Mouse (Mus musculus): Measurements from ENCODE around the gene Trim44.

DNA sequence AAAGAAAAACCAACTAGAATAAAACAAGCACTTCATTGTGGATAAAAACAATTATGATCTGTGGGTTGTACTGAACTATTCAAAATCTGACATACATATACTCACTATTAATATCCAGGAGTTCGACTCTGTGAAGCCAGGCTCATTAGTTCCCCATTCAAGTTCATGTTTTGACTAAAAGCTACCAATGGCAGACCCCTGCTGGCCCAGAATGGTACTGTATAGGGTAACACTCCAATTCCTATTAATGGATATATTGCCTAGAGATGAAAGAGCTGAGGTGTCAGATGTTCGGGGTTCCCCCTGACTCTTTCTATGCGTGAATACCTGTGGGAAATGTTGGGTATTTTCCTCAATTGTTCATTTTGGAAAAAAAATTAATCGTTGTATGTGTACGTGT, 117.6 kb downstream of the Trim44 start:
- TF ChIP-seq CTCF (IDR thresholded peaks at IDR 0.05; ENCODE audit: extremely low read depth, insufficient read depth, low read length) (peak; percentile 32; the same call in 1 of the 2 replicates), POLR2A (IDR thresholded peaks at IDR 0.05; ENCODE audit: extremely low read depth, insufficient read depth, low read length) (no peak)
